Mouse (Mus musculus): ENCODE measurements around the gene Sf3a1. TPM values are rescaled to one million over a fixed set of nuclear protein-coding genes. Genes with fewer than 3 reads are reported as not detected.

Gene Sf3a1
- polyA plus RNA-seq, 1 experiment from 2014 or later: 12.6 TPM

- no peak for ATAC-seq
- TF ChIP-seq CTCF (IDR thresholded peaks at IDR 0.05): no peak
- H3K27ac ChIP-seq (ENCODE audit: low read length): no peak overlapping the region
- H3K36me3 ChIP-seq (ENCODE audit: insufficient read depth, low read length): no peaks in the 10 kb centered on the region
- DNase-seq (ENCODE audit: low spot score): no peak
- peaks cover 21% of the 10 kb centered on the region; the same call in 1 of the 2 replicates for H3K4me1 ChIP-seq (ENCODE audit: insufficient read depth, low read depth, low read length)
- no peak overlapping the region for H3K9ac ChIP-seq (replicated peaks; ENCODE audit: low read depth)
- 82% methylated on average over 6 of the region's 6 CpGs for WGBS
- H3K9me3 ChIP-seq (ENCODE audit: low read length): no peaks in the 10 kb centered on the region
- no peak overlapping the region for H3K4me2 ChIP-seq (replicated peaks; ENCODE audit: low read depth, low read length)
- no peak overlapping the region for H3K4me3 ChIP-seq (ENCODE audit: low read depth, low read length)
- no peaks in the 10 kb centered on the region for H3K27me3 ChIP-seq (replicated peaks; ENCODE audit: insufficient read depth, low read length)
Measured at GRCm38 (mm10) chr11:4189182-4189581, 29.0 kb downstream of the Sf3a1 start.

GRCm38 (mm10) chr11:4190677-4191076 lies 30.5 kb downstream of the Sf3a1 start:
- Histone ChIP-seq H3K27me3 (replicated peaks; ENCODE audit: insufficient read depth, low read length) (no peaks in the 10 kb centered on the region), H3K4me3 (ENCODE audit: low read depth, low read length) (no peak overlapping the region), H3K9ac (replicated peaks; ENCODE audit: low read depth) (no peak overlapping the region), H3K4me1 (ENCODE audit: insufficient read depth, low read depth, low read length) (peaks cover 21% of the 10 kb centered on the region; the same call in 1 of the 2 replicates), H3K27ac (ENCODE audit: low read length) (no peak overlapping the region), H3K9me3 (ENCODE audit: low read length) (no peaks in the 10 kb centered on the region), H3K36me3 (ENCODE audit: insufficient read depth, low read length) (no peaks in the 10 kb centered on the region), H3K4me2 (replicated peaks; ENCODE audit: low read depth, low read length) (no peak overlapping the region)
- peak; percentile 49 for DNase-seq (ENCODE audit: low spot score)
- no peak for ATAC-seq
- 57% methylated on average over 3 of the region's 3 CpGs for WGBS
- TF ChIP-seq EP300 (IDR thresholded peaks at IDR 0.05): no peak
- no peak for TF ChIP-seq CTCF (IDR thresholded peaks at IDR 0.05)

GRCm38 (mm10) chr11:4192757-4193156 lies 32.6 kb downstream of the Sf3a1 start:
- no peak for ATAC-seq
- Histone ChIP-seq H3K27me3 (replicated peaks; ENCODE audit: insufficient read depth, low read length) (no peaks in the 10 kb centered on the region), H3K4me3 (ENCODE audit: low read depth, low read length) (no peak overlapping the region), H3K36me3 (ENCODE audit: insufficient read depth, low read length) (no peaks in the 10 kb centered on the region), H3K27ac (ENCODE audit: low read length) (peak overlapping the region; percentile 43; the same call in 1 of the 2 replicates), H3K9ac (replicated peaks; ENCODE audit: low read depth) (no peak overlapping the region), H3K4me2 (replicated peaks; ENCODE audit: low read depth, low read length) (no peak overlapping the region), H3K9me3 (ENCODE audit: low read length) (no peaks in the 10 kb centered on the region), H3K4me1 (ENCODE audit: insufficient read depth, low read depth, low read length) (peaks cover 14% of the 10 kb centered on the region; the same call in 1 of the 2 replicates)
- TF ChIP-seq CTCF (IDR thresholded peaks at IDR 0.05) (no peak), EP300 (IDR thresholded peaks at IDR 0.05) (no peak)
- 75% methylated on average over 3 of the region's 3 CpGs for WGBS
- no peak for DNase-seq (ENCODE audit: low spot score)

GRCm38 (mm10) chr11:4193420-4193819 lies 33.3 kb downstream of the Sf3a1 start:
- H3K4me2 ChIP-seq (replicated peaks; ENCODE audit: low read depth, low read length): no peak overlapping the region
- H3K27me3 ChIP-seq (replicated peaks; ENCODE audit: insufficient read depth, low read length): no peaks in the 10 kb centered on the region
- ATAC-seq (no peak), DNase-seq (ENCODE audit: low spot score) (no peak)
- H3K4me3 ChIP-seq (ENCODE audit: low read depth, low read length): no peak overlapping the region
- H3K9me3 ChIP-seq (ENCODE audit: low read length): no peaks in the 10 kb centered on the region
- TF ChIP-seq EP300 (IDR thresholded peaks at IDR 0.05): no peak
- TF ChIP-seq CTCF (IDR thresholded peaks at IDR 0.05): no peak
- H3K4me1 ChIP-seq (ENCODE audit: insufficient read depth, low read depth, low read length): peaks cover 7% of the 10 kb centered on the region; the same call in 1 of the 2 replicates
- no peaks in the 10 kb centered on the region for H3K36me3 ChIP-seq (ENCODE audit: insufficient read depth, low read length)
- H3K9ac ChIP-seq (replicated peaks; ENCODE audit: low read depth): no peak overlapping the region
- no peak overlapping the region for H3K27ac ChIP-seq (ENCODE audit: low read length)

- no peak for TF ChIP-seq CTCF (IDR thresholded peaks at IDR 0.05)
- TF ChIP-seq EP300 (IDR thresholded peaks at IDR 0.05): no peak
- Histone ChIP-seq H3K36me3 (ENCODE audit: insufficient read depth, low read length) (no peaks in the 10 kb centered on the region), H3K4me1 (ENCODE audit: insufficient read depth, low read depth, low read length) (0 out of 2 replicates have a peak, but pooled peaks cover 3% of the 10 kb centered on the region), H3K27me3 (replicated peaks; ENCODE audit: insufficient read depth, low read length) (no peaks in the 10 kb centered on the region), H3K4me3 (ENCODE audit: low read depth, low read length) (no peak overlapping the region), H3K9me3 (ENCODE audit: low read length) (no peaks in the 10 kb centered on the region), H3K27ac (ENCODE audit: low read length) (0 out of 2 replicates have a peak overlapping the region, but pooled peaks have one; percentile 33), H3K4me2 (replicated peaks; ENCODE audit: low read depth, low read length) (no peak overlapping the region), H3K9ac (replicated peaks; ENCODE audit: low read depth) (no peak overlapping the region)
- ATAC-seq (no peak), DNase-seq (ENCODE audit: low spot score) (no peak)
- WGBS: 69% methylated on average over 3 of the region's 3 CpGs
Measured at GRCm38 (mm10) chr11:4195597-4196031, 35.5 kb downstream of the Sf3a1 start.

- Histone ChIP-seq H3K27me3 (replicated peaks; ENCODE audit: insufficient read depth, low read length) (no peaks in the 10 kb centered on the region), H3K4me2 (replicated peaks; ENCODE audit: low read depth, low read length) (no peak overlapping the region), H3K9me3 (ENCODE audit: low read length) (no peaks in the 10 kb centered on the region), H3K36me3 (ENCODE audit: insufficient read depth, low read length) (no peaks in the 10 kb centered on the region), H3K9ac (replicated peaks; ENCODE audit: low read depth) (no peak overlapping the region), H3K27ac (ENCODE audit: low read length) (0 out of 2 replicates have a peak overlapping the region, but pooled peaks have one; percentile 69), H3K4me3 (ENCODE audit: low read depth, low read length) (no peak overlapping the region), H3K4me1 (ENCODE audit: insufficient read depth, low read depth, low read length) (no peaks in the 10 kb centered on the region)
- DNase-seq (ENCODE audit: low spot score) (peak; percentile 87), ATAC-seq (peak; percentile 95)
- TF ChIP-seq EP300 (IDR thresholded peaks at IDR 0.05) (peak; percentile 73), CTCF (IDR thresholded peaks at IDR 0.05) (no peak)
- 51% methylated on average over 8 of the region's 8 CpGs for WGBS
Measured at GRCm38 (mm10) chr11:4196636-4197035, 36.5 kb downstream of the Sf3a1 start.

- Histone ChIP-seq H3K27me3 (replicated peaks; ENCODE audit: insufficient read depth, low read length) (no peaks in the 10 kb centered on the region), H3K9ac (replicated peaks; ENCODE audit: low read depth) (no peak overlapping the region), H3K27ac (ENCODE audit: low read length) (peak overlapping the region; percentile 69), H3K9me3 (ENCODE audit: low read length) (no peaks in the 10 kb centered on the region), H3K4me1 (ENCODE audit: insufficient read depth, low read depth, low read length) (0 out of 2 replicates have a peak, but pooled peaks cover 3% of the 10 kb centered on the region), H3K4me2 (replicated peaks; ENCODE audit: low read depth, low read length) (no peak overlapping the region), H3K4me3 (ENCODE audit: low read depth, low read length) (no peak overlapping the region), H3K36me3 (ENCODE audit: insufficient read depth, low read length) (no peaks in the 10 kb centered on the region)
- no peak for TF ChIP-seq CTCF (IDR thresholded peaks at IDR 0.05)
- TF ChIP-seq EP300 (IDR thresholded peaks at IDR 0.05): no peak
- ATAC-seq (peak; percentile 62), DNase-seq (ENCODE audit: low spot score) (no peak)
- 38% methylated on average over 1 of the region's 1 CpGs for WGBS
Measured at GRCm38 (mm10) chr11:4197691-4198090, 37.5 kb downstream of the Sf3a1 start.

Measured in lung, postnatal 0 days (tissue).